Mouse (Mus musculus): ENCODE results near the gene Basp1. TPM values are rescaled to one million over a fixed set of nuclear protein-coding genes. Genes with fewer than 3 reads are reported as not detected.
A peak's percentile ranks its signal among the peaks of the same experiment; 100 is the strongest.
"Not testable (repeated sequence)": the region's sequence is repeated elsewhere in the genome, so short reads cannot be mapped to it uniquely, and the experiment has no call there.

Gene Basp1
- total RNA-seq (2021), result 1 to 10 TPM; 4.5 to 5.9 TPM
- long read RNA-seq, experiment 1, partial matches to known transcripts, result 0 of 1 reads
- long read RNA-seq, experiment 1, other reads (novel, unspliced or antisense), result 1 of 1 reads
- long read RNA-seq, experiment 2, transcript Basp1-201 (2 exons, 1,855 nt), result major isoform, 9 of 11 reads
- long read RNA-seq, experiment 2, partial matches to known transcripts, result 0 of 11 reads
- long read RNA-seq, experiment 2, other reads (novel, unspliced or antisense), result 2 of 11 reads

DNA sequence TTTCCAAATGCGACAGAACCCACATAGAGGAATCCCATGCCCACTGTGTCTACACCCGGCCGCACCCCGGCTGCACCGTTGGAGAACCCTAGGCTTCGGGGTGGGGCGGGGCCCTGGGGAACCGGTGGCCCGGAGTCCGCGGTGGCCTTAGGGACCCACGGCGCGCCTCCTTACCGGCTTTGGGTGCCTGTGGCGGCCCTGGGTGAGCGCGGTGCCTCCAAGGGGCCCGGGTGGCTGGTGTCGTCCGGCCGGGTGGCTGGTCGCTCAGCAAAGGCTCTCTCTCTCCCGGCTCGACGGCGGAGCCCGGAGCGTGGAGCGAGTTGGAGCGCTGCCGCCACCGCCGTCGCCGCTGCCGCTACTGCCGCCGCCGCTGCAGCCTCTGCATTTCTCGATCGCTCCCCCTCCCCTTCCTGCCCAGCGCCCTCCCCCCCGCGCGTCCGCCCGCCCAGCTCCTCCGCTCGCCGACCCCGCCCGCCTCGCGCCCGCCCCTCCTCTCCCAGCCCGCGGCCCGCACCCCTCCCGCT, at the start of gene Basp1:
Basp1 (minus strand) TSS at position 387 of the 524 bp plus-strand sequence.
- DNase-seq (ENCODE audit: low spot score in 2 of 2), result peak; percentile 21 to 31

DNA sequence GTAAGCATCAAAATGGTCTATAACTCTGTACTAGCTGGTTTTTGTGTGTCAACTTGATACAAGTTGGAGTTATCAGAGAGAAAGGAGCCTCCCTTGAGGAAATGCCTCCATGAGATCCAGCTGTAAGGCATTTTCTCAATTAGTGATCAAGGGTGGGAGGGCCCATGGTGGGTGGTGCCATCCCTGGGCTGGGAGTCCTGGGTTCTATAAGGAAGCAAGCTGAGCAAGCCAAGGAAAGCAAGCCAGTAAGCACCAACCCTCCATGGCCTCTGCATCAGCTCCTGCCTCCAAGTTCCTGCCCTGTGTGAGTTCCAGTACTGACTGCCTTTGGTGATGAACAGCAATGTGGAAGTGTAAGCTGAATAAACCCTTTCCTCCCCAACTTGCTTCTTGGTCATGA, 49.5 kb upstream of the Basp1 start:
- not testable (repeated sequence) for DNase-seq (ENCODE audit: low spot score in 2 of 2)

DNA sequence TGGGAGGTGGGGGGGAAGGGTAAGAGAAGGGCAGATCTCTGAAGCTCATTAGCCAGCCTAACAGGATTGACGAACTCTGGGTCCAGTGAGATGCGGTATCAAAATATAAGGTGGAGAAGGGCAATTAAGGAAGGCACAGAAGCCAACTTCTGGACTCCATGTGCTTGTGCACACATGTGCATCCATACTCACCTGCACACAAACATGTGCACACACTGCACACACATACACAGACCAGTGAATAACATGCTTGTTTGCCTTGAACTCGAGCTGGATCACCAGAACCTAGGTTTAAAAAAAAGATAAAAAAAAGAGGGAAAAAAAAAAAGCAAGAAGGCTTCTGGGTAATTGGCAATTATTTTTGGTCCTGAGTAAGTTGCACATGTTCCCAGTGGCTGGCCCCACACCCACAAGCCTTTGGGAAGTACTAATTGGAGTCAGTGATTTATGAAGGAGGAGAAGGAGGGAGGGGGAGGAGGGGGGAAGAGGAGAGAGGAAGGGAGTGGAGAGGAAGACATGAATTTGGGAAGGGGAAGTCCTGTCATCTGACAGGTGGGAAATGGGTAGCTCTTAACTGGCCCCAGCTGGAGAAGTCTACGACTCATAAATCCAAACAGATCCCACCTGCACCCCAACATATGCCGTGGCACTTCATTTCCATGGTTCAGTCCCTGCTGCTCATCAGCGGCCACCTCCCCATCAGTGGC, 48.6 kb upstream of the Basp1 start:
- DNase-seq (ENCODE audit: low spot score in 2 of 2), result no peak

DNA sequence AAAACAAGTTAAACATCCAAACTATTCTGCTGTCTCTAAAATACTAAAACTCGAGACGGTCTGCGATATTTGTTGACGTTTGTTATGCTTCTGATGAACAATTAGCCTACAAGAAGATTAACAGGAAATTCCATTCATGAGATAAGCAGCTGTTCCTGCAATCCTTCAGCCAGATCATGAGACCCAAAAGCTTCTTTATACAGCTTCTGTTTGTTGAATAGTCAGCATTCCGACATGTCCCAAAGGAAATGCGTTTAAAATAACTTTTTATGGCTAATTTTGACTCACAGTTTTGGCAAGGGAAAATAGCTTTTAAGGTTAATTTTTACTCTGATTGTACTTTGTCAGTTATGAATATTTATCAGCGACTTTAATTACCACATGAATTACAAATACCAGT, 46.3 kb upstream of the Basp1 start:
- no peak for DNase-seq (ENCODE audit: low spot score in 2 of 2)

DNA sequence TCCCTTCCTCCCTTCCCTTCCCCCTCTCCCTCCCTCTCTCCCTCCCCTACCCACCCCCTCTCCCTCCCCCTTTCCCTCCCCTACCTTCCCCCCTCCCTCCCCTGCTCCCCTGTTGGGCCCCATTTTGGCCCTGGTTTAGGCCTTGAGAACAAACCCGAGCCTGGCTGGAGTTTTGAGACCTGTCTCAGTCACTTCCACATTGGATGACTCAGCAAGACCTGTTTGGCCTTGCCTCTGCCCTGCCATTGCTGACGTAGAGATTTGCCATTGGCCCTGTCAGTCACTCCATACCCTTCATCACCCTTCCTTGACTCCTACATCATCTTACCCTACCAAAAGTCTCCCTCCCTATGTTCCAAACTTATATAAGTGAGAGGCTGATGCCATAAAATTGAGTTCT, 43.9 kb upstream of the Basp1 start:
- no peak for DNase-seq (ENCODE audit: low spot score in 2 of 2)

DNA sequence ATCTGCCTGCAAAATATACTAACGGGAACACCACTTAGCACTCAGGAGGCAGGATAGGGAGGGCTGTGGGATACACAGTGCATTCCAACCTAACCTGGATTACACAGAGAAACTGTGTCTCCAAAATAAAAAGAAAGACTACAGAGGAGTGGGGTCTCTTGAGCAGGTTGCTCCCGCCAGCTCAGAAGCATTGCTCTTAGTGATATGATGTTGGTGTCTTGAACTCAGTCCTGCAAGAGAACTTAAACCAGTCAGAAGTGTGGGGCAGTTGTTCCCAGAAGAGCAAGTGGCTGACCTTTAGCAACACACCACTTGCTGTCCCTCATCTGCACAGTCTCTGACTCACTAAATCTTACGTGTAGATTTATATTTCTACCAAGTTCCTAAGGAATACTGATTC, 40.0 kb upstream of the Basp1 start:
- DNase-seq (ENCODE audit: low spot score in 2 of 2), result no peak

DNA sequence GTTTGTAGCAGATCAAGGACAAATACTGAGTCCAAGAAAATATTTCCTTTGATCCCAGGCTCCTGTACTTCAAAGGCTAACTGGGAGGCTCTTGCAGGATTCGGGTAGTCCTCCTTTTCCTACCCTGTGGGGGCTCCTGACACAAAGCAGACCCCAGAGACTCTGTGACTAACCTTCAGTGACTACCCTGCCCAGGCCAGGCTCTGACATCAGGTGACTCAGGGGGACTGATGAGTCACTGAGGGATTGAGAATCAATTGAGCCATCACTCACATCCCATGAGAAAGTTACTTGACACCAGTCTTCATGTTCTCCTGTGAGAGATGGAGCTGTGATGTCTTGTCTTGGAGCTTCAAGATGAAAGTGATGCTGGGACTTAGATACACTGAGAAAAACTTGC, 35.8 kb upstream of the Basp1 start:
- peak in 1 of 2 experiments; percentile 23 for DNase-seq (ENCODE audit: low spot score in 2 of 2)

DNA sequence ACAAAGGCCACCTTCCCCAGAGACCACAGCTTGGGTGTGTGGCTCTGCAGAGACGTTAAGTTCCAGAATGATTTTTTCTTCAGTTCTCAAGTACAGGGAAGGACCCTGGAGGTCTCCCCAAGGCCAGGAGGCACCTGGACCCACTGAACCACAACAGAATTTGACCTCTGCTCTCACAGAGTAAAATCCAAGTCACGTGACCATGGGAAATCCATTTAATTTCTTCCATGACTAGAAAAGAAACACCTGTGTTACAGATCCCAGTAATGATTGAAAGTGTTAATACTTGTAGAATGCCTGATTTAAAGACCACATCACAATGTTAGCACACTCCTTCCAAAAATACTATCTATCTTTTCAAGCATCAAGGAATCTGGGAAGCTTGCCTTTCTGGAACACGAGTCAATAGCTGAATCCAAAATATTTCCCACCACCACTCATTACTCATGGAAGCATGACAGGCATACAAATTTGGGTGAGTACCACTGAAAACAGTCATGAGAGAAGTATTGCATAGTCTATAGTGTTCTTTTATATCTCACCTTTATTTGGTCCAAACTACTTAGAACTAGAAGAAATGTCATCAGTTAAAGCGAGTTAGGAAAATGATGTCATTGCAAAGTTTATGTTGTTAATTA, 35.3 kb upstream of the Basp1 start:
- DNase-seq (ENCODE audit: low spot score in 2 of 2), result no peak

DNA sequence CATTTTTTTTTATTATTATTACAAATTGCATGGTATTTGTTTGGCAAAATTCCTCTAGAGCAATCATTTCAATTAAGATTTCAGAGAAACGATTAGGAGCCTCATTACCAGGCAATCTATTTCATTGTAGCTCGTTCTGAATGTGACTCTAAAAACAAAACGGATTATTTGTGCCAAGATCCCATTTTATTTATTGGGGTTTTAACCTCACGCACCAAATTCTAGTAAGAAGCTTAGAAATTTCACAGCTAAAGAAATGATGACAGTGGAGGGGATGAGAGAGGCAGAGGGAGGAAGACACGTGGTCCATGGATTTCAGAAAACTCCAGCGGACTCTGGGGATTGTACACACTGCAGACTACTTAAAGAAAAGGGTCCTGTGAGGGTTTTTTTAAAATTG, 33.6 kb upstream of the Basp1 start:
- no peak for DNase-seq (ENCODE audit: low spot score in 2 of 2)

DNA sequence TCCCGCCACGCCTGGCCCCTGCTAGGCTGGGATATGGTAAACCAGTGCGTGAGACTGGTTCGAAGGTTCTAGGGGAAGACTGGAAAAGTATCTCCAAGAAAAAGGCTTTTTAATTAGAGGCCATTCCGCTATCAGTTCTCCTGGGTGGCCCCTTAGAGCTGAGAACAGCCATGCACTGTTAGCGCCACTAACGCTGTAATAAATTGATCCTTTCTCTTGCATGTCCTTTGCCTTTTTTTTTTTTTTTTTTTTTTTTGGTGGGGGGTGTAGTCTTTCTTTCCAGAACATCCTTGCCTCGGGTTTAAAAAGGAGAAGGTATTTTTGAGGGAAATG, 32.6 kb upstream of the Basp1 start:
- DNase-seq (ENCODE audit: low spot score in 2 of 2), result no peak

DNA sequence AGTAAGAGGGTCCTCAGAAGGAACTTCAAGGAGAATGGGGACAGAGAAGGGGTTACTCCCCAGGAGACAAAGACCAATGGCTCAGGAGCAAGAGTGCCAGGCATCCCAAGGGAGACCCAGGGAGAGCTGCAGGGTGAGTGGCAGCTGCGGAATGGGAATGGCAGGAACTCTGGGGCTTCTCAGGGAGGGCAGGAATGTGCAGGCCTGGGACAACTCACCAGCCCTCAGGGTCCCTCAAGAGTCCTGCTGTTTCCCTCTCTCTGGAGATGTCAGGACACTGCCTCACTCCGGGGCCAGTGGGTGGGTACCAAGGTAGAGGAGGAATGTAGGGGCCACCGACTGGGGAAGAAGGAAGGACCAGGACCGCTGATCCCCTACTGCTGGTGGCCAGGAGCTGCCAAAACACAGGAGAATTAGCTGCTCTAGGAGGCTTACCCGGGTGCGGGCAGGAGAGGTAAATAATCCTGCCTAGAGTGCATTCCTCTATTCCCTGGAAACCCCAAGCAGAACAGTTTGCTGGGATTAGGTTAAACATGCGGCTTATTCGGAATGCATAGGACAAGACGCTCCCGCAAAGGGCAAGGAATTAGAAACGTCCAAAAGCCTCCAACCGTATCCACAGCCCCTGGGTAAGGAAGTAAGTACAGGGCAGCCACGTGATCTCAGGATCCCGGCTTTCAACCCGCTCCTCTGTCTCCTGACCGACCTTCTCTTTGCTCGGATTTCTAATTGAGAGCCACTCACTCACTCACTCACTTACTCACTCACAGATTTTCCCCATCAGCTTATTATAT, 32.0 kb upstream of the Basp1 start:
- DNase-seq (ENCODE audit: low spot score in 2 of 2), result no peak

DNA sequence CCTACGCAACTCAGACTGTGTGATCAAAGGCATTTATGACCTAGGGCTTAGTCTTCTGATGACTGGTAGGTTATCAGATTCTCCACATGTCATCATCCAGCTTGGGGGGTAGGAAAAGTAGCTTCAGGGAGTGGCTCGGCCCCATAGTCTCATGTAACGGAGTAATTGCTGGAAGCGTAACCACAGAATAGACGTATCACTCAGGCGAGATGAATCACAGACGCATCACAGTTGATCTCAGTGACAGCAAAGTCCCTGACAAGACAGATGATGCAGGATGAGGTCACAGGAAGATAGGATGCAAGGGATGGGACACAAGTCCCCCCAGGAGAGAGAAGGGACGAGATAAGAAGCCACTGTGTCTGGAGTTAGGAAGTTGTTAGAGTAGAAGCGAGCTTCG, 30.6 kb upstream of the Basp1 start:
- no peak for DNase-seq (ENCODE audit: low spot score in 2 of 2)

DNA sequence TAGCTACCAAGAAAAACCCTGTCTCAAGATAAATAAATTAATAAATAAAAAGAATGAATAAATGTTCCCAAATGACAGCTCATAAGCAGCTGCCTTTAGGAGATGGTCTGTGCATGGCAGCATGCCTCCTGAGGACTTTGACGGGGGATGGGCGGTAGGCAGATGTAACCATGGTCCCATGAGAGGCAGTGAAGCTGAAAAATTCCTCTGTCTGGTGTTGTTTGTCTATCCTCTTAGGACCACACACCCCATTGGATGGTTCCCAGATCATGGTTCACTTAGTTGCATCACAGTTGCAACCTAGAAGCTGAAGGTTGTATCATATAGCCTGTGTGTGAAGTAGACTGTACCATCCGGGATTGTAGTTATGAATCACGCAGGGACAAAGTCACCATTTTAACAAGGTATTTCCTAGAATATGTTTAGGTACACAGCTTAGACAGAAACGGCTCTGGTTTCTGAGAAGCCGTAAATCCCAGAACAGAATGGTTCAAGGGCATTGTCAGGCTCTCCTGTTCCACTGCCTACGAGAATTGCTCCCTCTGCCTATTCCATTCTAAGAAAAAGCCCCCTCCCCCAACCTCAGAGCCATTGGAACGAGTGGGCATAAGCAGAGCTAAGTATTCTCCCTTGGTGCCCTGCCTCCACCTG, 29.7 kb upstream of the Basp1 start:
- no peak for DNase-seq (ENCODE audit: low spot score in 2 of 2)

DNA sequence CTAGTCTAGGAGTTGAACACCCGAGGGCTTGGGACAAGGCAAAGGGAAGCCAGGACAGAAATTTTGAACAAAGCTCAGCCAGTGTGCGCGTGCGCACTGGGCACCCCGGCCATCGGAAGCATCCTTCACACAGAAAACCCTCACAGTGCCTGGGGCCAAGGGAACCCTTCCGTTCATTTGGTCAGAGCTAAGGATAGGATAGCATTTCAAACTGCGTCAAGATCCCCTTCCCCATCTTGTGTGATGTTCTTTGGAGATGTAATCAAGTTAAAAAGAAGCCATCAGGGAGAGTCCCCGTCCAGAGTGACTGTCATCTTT, 28.3 kb upstream of the Basp1 start:
- no peak for DNase-seq (ENCODE audit: low spot score in 2 of 2)

DNA sequence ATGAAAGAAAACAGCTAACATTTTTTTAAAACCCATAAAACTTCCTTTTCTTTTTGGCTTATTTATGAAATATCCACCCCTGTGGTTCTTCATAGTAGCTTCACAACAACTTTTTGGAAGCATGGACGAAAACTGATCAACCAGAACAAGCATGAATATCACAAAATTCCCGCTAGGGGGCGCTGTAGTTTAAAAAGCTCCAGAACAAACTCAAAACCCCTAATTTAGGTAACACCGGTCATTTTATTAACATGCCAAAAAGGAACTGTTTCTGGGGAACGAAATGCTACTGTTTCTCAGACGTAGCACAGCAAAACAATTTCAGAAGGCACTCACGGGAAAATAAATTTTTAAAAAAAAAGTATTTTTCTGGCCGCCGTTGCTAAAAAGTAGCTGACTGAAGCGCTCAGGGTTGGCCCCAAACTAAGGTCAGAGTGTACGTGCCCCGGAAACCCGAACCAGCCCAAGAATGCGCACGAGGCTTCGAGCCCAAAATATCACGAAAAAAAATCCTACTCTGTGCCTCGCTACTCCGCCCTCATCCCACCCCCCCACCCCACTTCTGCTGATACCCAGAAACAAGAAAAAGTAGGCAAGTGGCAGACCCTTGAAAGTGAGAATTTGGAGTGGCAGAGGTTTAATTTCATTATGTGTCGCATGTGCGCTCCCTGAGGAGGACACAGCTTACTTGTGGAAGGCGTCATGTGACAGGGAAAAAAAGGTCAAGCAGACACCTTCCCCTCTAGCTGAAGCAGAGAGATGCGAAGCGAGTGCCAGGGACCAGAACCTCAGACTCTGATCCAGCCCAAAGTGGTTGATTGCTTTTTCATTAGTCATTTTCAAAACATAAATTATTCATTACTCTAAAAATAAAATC, 27.7 kb upstream of the Basp1 start:
- peak; percentile 71 to 72 for DNase-seq (ENCODE audit: low spot score in 2 of 2)

DNA sequence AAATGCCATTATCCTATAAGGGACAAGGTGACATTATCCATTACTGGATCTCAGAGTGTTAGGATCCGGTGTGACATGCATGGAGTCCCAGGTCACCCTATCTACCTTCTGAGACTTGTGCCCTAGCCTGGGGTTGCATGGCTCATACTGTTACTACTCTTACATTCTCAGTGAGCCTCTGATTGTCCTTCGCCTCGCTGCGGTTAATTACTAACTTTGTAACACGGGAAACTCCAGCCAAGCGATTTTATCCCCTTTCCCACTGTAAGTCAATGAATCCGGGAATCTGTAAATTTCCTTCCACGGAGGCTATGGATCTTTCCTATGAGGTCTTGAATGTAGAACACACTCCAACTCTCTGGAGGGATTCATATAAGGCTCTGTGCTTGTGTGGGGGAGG, 26.8 kb upstream of the Basp1 start:
- no peak for DNase-seq (ENCODE audit: low spot score in 2 of 2)

DNA sequence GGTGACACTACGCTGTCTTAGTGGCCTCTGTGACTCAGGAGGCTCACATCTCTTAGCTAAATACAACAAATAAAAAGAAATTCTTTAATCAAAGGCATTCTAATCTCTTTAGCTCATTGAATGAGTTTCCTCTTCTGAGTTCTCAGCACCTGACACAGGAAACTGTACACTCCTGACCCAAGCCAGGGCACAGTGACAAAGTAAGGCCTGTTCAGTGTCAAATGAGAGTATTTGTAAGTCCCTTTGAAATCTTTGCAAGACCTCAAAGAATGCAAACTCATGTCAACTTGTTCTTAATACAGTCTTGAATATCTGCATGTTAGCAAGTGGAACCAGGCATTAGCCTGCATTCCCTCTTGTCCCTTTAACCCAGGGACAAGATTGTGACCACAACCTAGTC, 18.8 kb upstream of the Basp1 start:
- DNase-seq (ENCODE audit: low spot score in 2 of 2), result no peak

DNA sequence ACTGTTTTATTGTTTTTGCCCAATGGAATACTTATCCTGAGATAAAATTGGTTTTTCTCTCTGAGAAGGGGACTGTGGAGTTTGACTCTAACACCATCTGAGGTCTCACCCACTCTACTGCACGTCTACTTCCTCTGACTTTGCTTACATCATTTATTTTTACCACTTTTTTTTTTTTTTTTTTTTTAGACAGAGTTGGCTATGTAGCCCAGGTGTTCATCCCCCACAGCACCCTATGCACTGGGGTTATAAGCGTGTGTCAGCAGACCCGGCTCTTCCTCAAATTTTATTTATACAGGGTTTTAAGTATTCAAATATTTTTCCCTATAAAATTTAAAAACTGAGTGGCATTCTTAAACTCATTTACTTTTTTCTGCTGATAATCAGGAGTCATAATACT, 16.6 kb upstream of the Basp1 start:
- DNase-seq (ENCODE audit: low spot score in 2 of 2), result no peak

DNA sequence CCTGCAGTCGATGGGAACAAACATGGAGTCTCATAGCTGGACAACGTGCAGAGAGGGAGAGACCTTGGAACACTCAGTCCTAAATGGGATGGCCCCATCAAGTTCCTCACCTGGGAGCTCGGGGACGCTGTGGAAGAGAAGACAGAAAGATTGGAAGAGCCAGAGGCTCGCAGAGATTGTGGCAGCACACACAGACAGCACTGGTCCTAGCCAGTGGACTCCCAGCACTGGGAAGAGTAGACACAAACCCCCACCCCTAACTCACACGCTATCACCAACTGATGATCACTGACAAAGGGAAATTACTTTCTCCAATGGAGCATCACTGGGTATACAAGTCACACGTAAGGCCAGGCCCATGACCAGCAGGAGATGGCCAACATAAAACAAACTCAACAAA, 15.4 kb upstream of the Basp1 start:
- no peak for DNase-seq (ENCODE audit: low spot score in 2 of 2)

DNA sequence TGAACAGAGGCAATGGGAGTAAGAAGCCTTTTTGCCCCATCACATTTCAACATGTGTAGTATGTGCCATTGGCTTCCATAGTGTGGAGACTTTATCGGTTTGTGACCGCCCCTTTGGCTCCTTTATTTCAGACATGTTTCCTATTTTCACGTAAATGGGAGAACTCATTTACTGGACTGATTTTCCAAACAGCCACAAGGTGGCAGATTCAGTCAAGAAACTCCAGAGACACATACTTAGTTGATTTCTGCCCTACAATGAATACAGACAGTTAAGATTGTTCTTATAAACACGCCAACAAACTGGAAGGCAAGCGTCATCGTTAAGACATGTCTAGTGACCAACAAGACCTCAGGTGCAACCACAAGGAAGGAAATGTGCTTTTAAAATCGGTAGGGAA, 15.0 kb upstream of the Basp1 start:
- DNase-seq (ENCODE audit: low spot score in 2 of 2), result no peak

Data from adrenal gland, adult 18-20 months (tissue).